Mouse (Mus musculus) B cell, adult 2 months (primary cell): ENCODE measurements around the gene Fkrp.

Source experiments
- DNase-seq, 2 experiments: peaks; one replicate each; pipeline ENCODE4 v3.0.0; 2022

Fkrp gene

DNA sequence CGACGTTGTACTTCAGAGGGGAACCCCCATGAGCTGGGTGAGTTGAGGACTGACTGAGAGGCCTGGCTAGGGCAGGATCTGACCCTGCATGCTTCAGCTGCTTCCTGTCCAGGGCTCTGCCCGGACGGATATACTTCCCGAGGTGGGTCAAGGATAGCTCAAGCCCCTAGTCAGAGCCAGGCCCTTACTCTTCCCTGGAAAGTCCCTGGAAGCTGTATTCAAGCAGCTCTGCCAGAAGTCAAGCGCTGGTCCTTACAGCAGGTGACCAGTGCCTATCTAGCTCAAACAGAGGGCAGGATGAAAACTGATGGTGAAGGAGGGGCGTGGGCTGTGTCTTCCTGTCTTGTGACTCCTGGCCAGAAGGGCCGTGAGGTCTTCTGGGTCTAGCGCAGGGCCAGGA is 13.9 kb upstream of the Fkrp start:
- DNase-seq: no peak

GRCm38 (mm10) chr7:16827274-16827673 is 10.7 kb upstream of the Fkrp start:
- peak in 1 of 2 experiments; percentile 36 for DNase-seq

- DNase-seq: no peak
Measured at GRCm38 (mm10) chr7:16826571-16826970, 10.0 kb upstream of the Fkrp start.

GRCm38 (mm10) chr7:16825785-16826184 is 9.3 kb upstream of the Fkrp start:
- peak; percentile 76 to 81 for DNase-seq

DNA sequence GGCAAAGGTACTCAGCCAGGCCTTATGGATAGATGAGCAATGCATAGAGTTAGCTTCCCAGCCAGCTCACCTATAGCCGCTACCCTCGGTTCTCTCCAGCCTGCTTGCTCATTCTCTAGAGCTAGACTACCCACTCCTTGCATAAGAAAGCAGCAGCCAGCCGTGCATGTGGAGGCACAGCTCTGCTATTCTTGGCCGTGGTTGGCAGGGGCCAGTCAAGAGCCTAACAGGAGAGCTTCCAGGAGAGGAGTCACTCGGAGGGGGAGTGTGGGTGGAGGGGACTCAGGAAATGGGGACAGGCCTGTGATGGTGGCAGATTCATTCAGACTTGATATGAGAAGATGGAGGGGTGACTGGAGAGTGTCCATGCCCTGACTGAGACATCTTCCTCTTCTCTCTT is 7.2 kb upstream of the Fkrp start:
- DNase-seq: no peak

DNA sequence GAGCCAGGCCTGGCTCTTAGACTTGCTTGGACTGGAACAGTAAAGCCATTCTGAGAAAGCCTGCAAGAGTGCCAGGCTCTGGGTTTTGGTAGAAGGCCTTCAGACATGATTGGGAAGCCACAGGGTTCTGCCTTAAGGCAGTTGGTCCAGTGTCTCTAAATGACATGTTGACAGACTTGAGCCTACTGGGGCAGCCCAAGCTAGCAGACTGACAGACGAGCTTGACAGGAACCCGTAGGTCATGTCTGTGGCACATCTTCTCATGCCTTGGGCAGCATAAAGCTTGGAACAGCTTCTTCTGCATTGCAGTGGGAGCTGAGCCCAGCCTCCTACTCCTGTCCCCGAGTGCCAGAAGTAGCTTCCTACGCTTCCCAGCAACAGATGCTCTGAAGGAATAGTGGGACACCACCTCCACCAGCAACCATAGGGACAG is 5.2 kb upstream of the Fkrp start:
- no peak for DNase-seq

DNA sequence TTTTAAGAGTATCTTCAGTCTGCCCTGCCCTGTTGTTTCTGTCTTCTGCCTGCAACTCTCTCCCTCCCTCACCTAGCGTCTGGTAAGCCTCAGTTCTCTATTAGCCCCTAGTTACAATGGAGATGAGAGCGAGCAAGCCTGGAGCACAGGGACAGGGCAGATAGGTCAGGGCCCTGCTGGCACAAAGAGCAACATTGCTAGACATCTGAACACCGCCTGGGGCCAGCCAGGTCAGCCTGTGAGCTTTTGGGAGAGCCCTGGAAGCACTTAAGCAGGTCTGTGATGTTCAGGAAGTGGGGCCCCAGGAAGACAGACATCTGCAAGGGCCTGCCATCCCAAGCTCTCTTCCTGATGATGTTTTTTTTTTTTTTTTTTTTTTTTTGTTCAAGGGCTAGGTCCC is 4.6 kb upstream of the Fkrp start:
- no peak for DNase-seq

GRCm38 (mm10) chr7:16820271-16820763 is 3.8 kb upstream of the Fkrp start:
- DNase-seq: no peak

DNA sequence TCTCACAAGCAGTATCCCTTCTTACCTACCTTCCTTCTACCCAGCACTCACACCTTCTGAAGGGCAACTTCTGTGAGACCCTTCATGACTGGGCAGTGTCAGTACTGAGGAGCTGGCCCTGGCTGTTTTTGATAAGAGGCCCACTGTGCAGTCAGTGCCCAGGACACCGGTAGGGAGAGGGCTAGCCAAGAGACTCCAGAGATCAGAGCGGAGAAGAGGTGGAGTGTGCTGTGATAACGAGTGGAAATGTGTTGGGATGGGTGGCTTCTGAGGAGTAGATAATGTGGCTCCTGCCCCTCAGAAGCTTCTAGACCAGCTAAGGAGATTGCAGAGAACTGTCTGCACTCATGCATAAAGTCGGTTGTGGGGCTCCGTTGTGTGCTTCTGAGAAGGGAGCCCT is 3.3 kb upstream of the Fkrp start:
- no peak for DNase-seq

DNA sequence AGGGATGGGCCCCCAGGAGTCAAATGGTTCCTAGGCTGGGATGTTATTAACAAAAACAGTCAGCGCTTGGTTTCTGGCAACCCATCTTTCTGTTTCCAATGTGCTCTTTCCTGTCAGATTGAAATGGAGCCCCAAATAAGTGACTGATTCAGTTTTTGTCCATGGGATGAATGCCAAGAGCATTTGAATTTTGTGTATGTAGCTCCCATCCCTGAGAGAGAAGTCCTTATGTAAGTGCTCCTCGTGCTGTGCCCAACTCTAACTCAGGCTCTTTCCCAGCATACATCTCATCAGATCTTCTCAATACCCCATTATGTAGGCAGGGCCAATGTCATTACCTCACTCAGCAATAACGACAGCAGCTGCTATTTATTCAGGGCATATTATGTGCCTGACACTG is 1.2 kb upstream of the Fkrp start:
- no peak for DNase-seq

DNA sequence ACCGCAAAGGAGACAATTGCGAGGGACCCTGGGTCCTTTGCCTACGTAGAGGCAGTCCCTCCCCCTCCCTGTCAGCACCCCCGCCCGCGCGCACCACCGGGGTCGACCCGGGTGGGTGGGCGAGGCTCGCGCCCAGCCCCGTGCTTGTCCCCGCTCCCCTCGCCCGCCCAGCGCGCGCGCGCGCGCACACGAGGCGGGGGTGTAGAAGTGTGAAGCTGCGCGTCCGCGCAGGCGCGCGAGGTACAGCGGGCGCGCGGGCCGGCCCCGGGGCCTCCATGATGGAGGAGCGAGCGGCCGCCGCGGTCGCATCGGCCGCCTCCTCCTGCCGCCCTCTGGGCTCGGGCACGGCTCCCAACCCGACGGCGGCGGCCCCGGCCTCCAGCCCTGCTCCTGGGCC is 456 bp downstream of the Fkrp start:
- DNase-seq: peak; percentile 77 to 81

- DNase-seq: peak; percentile 19 to 23
Measured at GRCm38 (mm10) chr7:16815351-16815941, 1.1 kb downstream of the Fkrp start, which contains the start of gene Strn4. Gene Strn4, plus strand, starts transcription at chr7:16815889.

DNA sequence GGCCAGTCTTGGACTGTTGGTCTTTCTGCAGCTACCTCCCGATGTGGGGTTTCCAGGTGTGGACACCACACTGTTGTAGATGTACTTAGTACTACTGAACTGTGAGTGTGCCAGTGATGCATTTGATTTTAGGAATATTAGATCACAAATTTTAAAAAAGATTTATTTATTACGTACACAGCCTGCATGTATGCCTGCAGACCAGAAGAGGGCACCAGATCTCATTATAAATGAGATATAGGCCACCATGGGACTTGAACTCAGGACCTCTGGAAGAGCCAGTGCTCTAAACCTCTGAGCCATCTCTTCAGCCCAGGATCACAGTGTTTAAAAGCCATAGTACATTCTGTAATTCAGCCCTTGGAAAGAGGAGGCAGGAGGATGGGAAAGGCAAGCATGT is 4.0 kb downstream of the Fkrp start:
- peak; percentile 15 to 26 for DNase-seq

DNA sequence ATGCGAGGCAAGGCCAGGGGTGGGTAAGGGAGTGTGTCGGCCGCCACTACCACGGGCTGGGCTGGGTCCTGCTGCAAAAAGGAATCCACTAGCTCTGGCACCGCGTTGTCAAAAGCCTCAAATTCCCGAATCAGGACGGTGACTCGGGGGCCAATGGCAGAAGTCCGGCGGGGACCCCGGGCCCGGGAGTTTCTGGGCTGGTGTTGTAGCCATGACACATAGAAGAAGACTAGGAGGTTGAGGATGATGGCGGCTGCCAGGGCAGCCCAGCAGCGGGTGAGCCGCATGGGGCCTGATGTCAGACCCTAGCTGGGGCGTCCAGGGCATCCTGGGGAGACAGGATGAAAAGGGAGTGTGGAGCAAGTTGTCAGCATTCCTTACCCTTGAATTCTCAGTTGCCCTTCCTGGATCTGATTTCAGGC is 4.9 kb downstream of the Fkrp start:
- no peak for DNase-seq

- DNase-seq: no peak
Measured at GRCm38 (mm10) chr7:16810920-16811648, 5.4 kb downstream of the Fkrp start.

- DNase-seq: no peak
Measured at GRCm38 (mm10) chr7:16810399-16810919, 6.1 kb downstream of the Fkrp start.

- DNase-seq: peak; percentile 53 to 54
Measured at GRCm38 (mm10) chr7:16809739-16810138, 6.8 kb downstream of the Fkrp start.

DNA sequence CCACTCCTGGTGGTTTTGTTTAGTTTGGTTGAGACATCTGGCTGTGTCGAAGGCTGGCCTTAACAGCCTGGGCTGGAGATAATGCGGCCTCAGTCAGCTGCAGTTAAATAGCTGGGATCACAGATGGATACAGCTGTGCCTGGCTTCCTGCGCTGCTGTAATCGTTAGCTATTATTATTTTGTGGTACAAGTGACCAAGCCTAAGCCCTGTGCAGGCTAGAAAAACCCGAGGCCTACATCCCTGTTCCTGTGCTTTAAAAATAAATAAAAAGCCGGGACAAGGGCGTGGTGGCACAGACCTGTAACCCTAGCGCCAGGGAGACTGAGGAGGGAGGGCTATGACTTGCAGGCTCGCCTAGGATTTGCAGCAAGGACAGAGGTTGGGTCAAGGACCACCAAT is 7.9 kb downstream of the Fkrp start:
- no peak for DNase-seq

DNA sequence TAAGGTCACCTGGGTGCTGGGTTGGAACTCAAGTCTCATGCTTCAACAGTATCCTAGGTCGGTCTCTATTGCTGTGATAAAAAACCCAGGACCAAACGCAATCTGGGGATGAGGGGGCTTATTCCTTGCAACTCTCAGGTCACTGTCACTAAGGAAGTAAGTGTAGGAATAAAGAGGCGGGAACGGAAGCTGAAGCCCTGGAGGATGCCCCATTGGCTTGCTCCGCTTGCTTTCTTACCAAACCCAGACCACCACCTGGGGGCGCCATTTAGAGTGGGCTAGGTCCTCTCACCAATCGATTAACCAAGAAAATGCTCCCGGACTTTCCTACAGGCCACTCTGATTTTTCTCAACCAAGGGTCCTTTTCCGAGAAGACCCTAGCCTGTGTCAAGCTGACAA is 8.6 kb downstream of the Fkrp start:
- DNase-seq: peak; percentile 33 to 41

GRCm38 (mm10) chr7:16804409-16805028 is 12.0 kb downstream of the Fkrp start:
- peak; percentile 40 for DNase-seq

DNA sequence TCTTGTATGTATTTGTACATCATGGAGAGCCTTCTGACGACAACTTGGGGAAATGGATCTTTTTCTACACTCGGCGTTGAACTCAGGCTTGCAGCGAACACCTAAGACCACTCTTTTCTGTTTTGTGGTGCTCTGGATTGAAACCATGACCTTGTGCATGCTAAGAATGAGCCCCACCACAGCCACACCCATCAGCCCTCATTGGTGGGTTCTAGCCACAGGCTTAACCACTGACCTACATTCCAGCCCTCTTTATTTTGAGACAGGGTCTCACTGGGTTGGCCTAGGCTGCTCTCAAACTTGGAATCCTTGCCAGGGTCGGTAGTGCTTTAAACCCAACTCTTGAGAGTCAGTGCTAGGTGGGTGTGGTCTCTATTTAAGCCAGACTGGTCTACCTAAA is 21.6 kb downstream of the Fkrp start:
- no peak for DNase-seq

- DNase-seq: no peak
Measured at GRCm38 (mm10) chr7:16793010-16793725, 23.4 kb downstream of the Fkrp start.

GRCm38 (mm10) chr7:16792316-16792715 is 24.2 kb downstream of the Fkrp start:
- no peak for DNase-seq
